Mouse (Mus musculus) leukemia stem cell, adult 10-12 weeks (primary cell): ENCODE measurements around the gene Tbc1d10c. TPM values are rescaled to one million over a fixed set of nuclear protein-coding genes. Genes with fewer than 3 reads are reported as not detected.

ENCODE experiments used
- polyA plus RNA-seq: library from polyadenylated mRNA; stranded (reverse); fragments of >175 nt; gene quantifications from 2 replicates; pipeline ENCODE4 v1.2.3, GENCODE M21; 2012; ENCODE audit warnings: low replicate concordance

The Tbc1d10c gene
- polyA plus RNA-seq = 91.7 and 91.9 TPM in 2 replicates

DNA sequence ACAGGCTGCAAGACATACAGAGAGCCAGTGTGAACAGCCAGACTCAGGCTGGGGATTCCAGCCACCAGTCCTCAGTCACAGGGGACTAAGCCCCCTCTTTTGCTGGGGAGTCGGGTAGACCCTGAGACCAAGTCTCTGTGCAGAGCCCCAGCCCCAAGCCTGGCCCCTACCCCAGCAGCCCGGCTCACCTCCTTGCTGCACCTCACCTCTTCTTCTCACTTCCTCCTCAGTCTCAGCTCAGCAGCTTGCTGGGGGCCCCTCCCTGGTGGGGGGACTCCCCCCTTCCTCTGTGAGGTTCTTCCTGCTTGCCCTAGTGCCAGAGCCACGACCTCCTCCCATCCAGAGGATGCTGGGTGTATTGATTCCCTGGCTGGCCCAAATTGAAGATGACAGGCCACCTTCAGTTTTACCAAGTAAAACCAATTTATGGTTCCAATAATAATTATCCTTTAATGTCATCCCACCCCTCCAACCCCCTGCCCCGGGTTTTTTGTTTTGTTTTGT lies at the start of gene Tbc1d10c:
TSS of gene Tbc1d10c (minus strand) at position 454 of the 504 bp plus-strand sequence.

DNA sequence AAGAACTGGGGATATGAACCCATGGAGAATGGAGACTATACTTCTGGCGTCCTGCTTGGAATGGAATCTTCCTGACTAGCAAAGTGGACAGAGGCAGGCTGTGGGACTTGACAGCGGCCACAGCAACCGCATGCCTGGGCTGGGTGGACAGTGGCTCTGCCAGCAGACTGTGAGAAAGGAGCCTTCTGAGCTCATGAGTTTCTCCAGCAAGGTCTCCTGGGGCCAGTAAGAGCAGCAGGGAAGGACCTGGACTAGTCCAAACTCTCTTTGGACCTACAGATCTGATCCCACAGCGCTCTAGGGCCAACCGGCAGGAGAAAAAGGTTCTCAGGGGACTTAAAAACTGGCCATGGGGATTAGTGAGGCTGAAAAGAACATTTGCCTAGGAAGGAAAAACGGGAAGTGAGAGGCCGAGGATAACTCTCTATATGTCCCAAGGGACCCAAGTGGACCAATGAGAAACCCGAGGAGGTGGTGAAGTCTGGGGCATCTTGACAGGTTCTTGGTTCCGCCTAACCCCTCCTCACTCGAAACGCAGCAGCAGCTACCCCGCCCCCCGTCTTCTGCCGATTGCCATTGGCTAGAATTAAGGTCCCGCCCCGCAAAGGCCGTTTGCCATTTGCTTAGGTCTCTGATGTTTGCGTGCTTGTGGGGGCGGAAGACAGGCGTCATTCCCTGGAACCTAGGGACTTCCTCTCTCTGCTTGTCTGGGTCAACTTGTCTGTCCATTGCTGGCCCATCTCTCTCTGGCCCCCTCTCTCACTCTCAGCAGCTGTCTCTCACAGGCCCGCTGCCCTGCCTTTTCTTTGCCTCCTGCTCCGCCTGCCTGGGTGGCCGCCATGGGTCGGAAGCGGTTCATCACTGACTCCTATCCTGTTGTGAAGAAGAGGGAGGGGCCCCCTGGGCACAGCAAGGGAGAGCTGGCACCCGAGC lies 40.4 kb upstream of the Tbc1d10c start, which contains the start of gene Pold4:
TSS of gene Pold4 (plus strand) at position 647 of the 933 bp plus-strand sequence.

DNA sequence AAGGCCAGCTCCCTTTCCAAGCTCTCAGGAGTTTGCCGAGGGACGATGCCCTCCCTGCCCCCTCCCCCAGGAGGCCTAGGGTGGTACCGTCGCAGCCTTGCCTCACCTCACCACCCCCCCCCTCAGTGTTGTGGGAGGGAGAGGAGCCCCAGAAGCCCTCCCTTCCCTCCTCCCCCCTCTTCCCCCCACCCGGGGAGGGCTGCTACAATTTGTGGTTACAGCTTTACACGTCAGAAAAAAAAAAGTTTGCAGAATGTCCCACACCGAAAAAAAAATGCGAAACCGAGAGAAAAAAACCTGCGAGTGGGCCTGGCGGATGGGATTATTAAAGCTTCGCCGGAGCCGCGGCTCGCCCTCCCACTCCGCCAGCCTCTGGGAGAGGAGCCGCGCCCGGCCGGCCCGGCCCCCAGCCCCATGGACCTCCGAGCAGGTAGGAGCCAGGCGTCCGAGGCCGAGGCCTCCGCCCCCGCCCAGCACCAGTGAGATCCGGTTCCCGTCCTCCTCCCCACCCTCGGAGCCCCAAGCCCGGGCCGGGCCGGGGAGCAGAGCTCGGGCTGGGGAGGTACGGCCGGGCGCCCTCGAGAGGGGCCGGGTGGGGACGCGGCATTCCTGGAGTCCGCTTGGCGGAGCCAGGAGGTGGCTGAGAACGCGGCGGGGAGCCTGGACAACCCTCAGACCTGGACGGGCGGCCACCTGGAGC lies 23.1 kb upstream of the Tbc1d10c start, which contains the start of the genes Clcf1 and AC109138.7:
TSS of gene Clcf1 (plus strand) at position 168 of the 700 bp plus-strand sequence.
TSS of gene AC109138.7 (plus strand) at position 287 of the 700 bp plus-strand sequence.

DNA sequence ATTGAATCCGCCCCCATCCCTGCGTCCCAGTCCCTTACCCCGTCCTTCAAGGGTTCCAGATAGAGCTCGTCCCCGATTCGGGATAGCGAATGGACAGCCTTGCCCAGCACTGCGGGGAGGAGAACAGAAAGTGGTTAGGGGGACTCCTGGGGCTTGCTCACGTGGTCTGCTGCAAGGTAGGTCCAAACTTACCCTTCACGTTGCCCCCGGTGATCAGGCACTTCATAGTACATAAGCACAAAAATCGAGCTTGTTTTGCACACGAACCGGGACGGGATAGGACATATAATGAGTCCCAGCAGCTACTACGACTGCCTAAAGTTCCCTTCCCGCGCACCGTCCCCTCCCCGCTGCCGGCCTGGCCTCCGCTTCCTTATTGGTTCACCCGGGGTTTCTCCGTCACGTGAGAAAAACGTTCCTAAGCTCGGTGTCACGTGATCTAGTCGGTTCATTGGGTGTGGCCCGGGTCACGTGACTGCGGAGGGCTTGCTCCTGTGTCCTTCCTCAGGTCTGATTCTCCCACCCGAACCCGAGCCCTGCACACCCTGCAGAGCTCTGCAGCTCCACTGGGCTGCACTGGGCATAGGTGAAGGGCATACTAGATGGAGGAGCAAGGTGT lies 10.3 kb upstream of the Tbc1d10c start, which contains the start of gene Rad9a:
TSS of gene Rad9a (minus strand) at position 372 of the 619 bp plus-strand sequence.

DNA sequence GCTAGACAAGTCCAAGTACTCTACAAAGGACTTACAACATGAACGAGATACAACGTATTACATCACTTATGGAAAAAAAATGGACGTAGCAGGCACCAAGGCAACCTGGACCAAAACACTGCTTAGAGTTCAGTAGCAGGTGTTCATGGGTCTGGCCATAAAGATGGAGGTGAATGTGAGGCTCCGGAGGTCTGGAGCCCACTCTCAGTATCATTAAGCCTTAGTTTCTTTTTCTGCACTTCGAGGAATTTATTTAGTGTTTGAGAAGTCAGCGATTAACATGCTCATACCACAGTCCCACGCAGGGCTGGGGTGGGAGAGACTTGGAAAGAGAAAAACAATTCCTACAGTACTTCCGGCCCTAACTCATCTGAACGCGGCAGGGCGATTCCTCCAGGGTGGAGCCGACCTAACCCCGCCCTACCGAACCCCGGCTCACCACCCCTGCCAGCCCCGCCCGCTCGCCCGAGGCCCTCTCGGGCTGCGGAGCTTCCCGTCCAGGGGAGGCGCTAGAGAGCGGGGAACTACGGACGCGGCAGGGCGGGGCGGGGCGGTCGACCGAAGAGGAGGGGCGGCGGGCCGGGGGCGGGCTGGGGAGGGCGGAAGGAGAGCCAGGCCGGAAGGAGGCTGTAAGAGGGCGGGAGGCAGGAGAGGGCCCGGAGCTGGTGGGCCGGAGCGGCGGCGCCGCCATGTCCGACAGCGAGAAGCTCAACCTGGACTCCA lies 605 bp upstream of the Tbc1d10c start, which contains the start of gene Ppp1ca:
TSS of gene Ppp1ca (plus strand) at position 538 of the 723 bp plus-strand sequence.

DNA sequence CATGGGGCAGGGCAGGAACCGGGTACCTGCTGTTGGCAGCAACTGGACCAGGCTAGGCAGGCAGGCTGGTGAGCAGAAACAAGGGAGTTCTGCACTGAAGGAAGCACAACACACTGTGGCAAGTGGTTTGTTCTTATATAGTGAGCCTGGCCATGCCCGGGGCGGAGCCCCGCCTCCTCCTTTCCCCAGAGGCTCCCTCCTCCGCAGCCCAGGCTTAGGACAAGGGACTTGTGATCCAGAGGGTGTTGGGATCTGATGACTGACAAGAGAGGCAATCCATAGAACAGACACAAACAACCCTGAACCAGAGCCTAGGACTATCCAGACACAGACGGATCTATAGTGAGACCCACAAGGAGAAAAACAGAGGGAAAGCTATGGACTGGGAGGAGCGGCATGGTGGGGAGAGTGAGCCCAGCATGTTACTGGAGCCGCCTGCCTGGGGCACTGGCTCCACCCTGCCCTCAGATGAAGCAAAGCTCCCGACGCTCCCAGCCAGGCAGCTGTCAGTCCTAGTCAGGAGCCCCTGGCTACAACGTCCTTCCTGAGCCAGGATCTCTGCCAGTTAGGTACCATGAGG lies 15.6 kb downstream of the Tbc1d10c start, which contains the start of gene Carns1:
TSS of gene Carns1 (minus strand) at position 112 of the 580 bp plus-strand sequence.

DNA sequence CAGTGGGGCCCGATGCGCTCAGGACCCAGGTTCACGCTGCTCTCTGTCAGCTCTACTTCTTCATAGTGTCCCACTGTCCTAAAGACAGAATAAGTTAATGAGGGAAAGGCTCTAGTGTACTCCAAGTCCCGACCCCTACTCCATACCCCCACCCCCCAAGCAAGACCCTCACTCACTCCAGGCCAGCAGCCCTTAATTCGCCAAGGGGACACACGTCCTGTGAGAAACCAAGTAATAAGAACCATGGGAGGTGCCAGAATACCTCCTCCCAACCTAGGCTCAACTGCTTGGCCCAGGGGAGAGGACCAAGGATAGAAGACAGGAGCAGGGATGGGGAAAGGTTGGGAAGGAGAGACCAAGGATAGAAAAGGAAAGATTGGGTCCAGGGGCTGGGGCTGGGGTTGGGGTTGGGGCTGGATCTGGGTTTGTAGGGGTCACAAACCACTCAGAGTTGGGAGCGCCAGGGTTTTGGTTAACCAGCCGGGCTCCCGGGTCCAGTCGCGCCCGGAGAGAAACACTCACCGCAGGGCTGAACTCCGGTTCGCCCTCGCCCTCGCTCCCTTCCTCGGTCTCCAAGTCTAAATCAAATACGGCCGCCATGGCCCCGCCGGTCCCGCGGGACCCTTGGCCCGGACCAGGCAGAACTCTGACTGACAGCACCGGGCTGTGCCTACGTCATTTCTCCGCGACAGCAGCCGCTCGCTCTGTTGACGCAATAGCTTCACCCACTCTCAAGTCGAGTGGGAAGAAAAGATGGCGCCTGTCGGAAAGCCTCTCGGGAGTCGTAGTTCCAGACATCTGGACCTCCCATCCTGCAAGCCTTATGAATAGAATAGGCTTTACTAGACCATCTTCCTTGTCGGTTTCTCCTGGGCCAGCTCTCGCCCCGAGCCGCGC lies 28.2 kb downstream of the Tbc1d10c start, which contains the start of gene Rps6kb2:
TSS of gene Rps6kb2 (minus strand) at position 709 of the 897 bp plus-strand sequence.

DNA sequence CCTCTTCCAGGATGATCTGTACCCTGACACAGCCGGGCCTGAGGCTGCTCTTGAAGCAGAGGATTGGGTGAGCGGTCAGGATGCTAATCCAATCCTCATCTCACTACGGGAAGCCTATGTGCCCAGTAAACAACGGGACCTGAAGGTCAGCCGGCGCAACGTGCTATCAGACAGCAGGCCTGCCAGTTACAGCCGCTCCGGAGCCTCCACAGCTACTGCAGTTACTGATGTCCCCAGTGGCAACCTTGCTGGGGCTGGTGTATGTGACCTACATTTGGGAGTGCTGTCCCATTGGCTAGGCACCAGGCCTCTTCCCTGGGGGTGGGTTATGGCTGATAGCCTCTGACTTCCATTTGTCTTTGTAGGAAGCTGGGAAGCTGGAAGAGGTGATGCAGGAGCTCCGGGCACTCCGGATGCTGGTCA lies 37.8 kb downstream of the Tbc1d10c start, which contains the start of gene Ptprcap:
TSS of gene Ptprcap (plus strand) at position 373 of the 423 bp plus-strand sequence.

DNA sequence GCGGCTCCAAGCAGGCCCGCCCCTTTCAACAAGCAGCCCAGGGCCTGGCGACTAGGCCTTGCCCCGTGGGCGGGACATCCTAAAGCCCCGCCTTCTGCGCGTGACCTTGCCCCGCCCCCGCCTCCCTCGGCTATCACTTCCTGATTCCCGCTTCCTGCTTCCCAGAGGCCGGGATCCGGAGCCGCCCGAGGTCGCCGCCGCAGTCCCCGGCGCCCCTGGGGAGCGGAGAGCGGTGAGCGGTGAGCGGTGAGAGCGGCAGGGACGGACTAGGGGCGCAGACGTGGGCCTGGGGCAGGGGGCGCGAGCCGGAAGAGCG lies 42.6 kb downstream of the Tbc1d10c start, which contains the start of gene Coro1b:
TSS of gene Coro1b (plus strand) at position 129 of the 316 bp plus-strand sequence.

DNA sequence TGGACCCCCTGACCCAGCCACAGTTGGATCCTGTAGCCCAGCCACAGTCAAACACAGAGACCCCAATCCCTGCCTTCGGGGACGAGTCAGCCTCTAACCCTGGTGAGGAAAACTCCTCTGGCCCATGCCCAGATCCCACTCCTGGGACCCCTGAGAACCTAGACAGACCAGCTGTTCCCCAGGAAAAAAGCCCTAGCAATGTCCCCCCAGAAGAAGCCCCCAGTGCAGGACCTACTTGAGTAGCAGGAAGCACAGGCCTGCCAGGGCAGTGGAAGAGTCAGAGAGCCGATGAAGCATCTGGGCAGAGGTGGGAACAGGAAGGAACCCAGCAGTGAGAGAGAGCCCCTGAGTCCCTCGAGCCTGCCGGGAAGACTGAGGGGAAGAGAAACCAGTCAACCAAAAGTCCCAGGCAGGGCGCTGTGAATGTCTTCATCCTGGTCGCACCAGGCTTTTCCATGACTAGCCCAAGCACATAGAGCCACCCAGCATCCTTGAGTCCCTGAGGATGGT lies 47.3 kb downstream of the Tbc1d10c start, which contains the start of gene Cabp4:
TSS of gene Cabp4 (minus strand) at position 275 of the 510 bp plus-strand sequence.

DNA sequence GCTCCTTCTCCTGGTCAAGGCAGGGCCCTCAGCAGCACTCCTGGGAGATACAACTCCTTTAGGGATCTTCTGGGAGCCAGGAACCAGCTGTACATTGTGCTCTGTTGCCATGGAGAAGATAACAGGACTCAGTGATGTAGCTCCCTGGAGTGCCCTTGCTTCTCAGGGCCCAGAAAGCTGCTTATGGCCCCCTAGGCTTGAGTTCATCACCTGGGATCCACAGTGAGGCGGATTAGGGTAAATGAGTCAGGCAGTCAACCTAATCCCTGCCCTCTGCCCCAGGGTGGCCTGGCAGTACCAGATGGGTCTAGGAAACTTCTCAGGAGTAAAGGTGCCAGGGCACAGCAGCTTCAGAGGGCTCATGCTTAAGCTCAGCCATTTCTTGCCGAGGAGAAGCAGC lies 51.6 kb downstream of the Tbc1d10c start, which contains the start of gene Gpr152:
TSS of gene Gpr152 (plus strand) at position 342 of the 400 bp plus-strand sequence.

Other genes with a start within 250 kb of the Tbc1d10c start
- gene Aldh3b3, start 232.6 kb downstream of the Tbc1d10c start, polyA plus RNA-seq = not detected in 2 replicates
- gene Aldh3b2, start 219.0 kb downstream of the Tbc1d10c start, polyA plus RNA-seq = 0.26 and 0.83 TPM in 2 replicates
- 4.2 and 13.1 TPM in 2 replicates for gene Acy3, start 204.7 kb downstream of the Tbc1d10c start, polyA plus RNA-seq
- gene Tbx10, start 198.5 kb downstream of the Tbc1d10c start, polyA plus RNA-seq = not detected in 2 replicates
- 18.3 and 18.7 TPM in 2 replicates for gene Nudt8, start 190.7 kb downstream of the Tbc1d10c start, polyA plus RNA-seq
- 5.0 TPM in 2 replicates for gene Gm49405, start 190.7 kb downstream of the Tbc1d10c start, polyA plus RNA-seq
- 9.6 and 25.7 TPM in 2 replicates for gene Doc2g, start 188.0 kb downstream of the Tbc1d10c start, polyA plus RNA-seq
- 116 and 238 TPM in 2 replicates for gene Ndufv1, start 178.5 kb downstream of the Tbc1d10c start, polyA plus RNA-seq
- gene Gstp1, start 153.3 kb downstream of the Tbc1d10c start, polyA plus RNA-seq = 87.4 and 343 TPM in 2 replicates
- 0.83 TPM in 1 of 2 replicates, not detected in the other for gene Gstp2, start 145.3 kb downstream of the Tbc1d10c start, polyA plus RNA-seq
- 8.9 and 10.2 TPM in 2 replicates for gene Gstp3, start 131.7 kb downstream of the Tbc1d10c start, polyA plus RNA-seq
- not detected in 2 replicates for gene Cabp2, start 109.7 kb downstream of the Tbc1d10c start, polyA plus RNA-seq
- 187 and 207 TPM in 2 replicates for gene Cdk2ap2, start 94.1 kb downstream of the Tbc1d10c start, polyA plus RNA-seq
- 116 and 152 TPM in 2 replicates for gene Pitpnm1, start 91.3 kb downstream of the Tbc1d10c start, polyA plus RNA-seq
- gene Aip, start 65.4 kb downstream of the Tbc1d10c start, polyA plus RNA-seq = 140 and 201 TPM in 2 replicates
- not detected in 2 replicates for gene Gpr152, start 51.5 kb downstream of the Tbc1d10c start, polyA plus RNA-seq
- 0.80 and 4.6 TPM in 2 replicates for gene Cabp4, start 47.3 kb downstream of the Tbc1d10c start, polyA plus RNA-seq
- gene Coro1b, start 42.7 kb downstream of the Tbc1d10c start, polyA plus RNA-seq = 68.6 and 81.7 TPM in 2 replicates
- gene Ptprcap, start 37.7 kb downstream of the Tbc1d10c start, polyA plus RNA-seq = 311 and 444 TPM in 2 replicates
- 165 and 201 TPM in 2 replicates for gene Rps6kb2, start 27.9 kb downstream of the Tbc1d10c start, polyA plus RNA-seq
- 2.9 and 5.8 TPM in 2 replicates for gene Carns1, start 15.8 kb downstream of the Tbc1d10c start, polyA plus RNA-seq
- 230 and 449 TPM in 2 replicates for gene Ppp1ca, start 781 bp upstream of the Tbc1d10c start, polyA plus RNA-seq
- gene Rad9a, start 10.4 kb upstream of the Tbc1d10c start, polyA plus RNA-seq = 31.9 and 46.0 TPM in 2 replicates
- 22.4 and 34.6 TPM in 2 replicates for gene Clcf1, start 23.0 kb upstream of the Tbc1d10c start, polyA plus RNA-seq
- 2.6 and 21.1 TPM in 2 replicates for gene AC109138.7, start 23.1 kb upstream of the Tbc1d10c start, polyA plus RNA-seq
- gene Pold4, start 40.6 kb upstream of the Tbc1d10c start, polyA plus RNA-seq = 20.7 and 38.4 TPM in 2 replicates
- gene Ssh3, start 77.9 kb upstream of the Tbc1d10c start, polyA plus RNA-seq = 5.1 and 6.5 TPM in 2 replicates
- 7.3 and 8.3 TPM in 2 replicates for gene Ankrd13d, start 91.9 kb upstream of the Tbc1d10c start, polyA plus RNA-seq
- gene Grk2, start 114.9 kb upstream of the Tbc1d10c start, polyA plus RNA-seq = 462 and 498 TPM in 2 replicates
- gene Kdm2a, start 207.0 kb upstream of the Tbc1d10c start, polyA plus RNA-seq = 52.8 and 66.9 TPM in 2 replicates
- not detected in 2 replicates for gene Rhod, start 248.1 kb upstream of the Tbc1d10c start, polyA plus RNA-seq